Mouse (Mus musculus) kidney, postnatal 14 days (tissue): Measurements from ENCODE around the gene Dpf1.

Source experiments
- DNase-seq: peaks from one replicate; pipeline ENCODE4 v3.0.0; 2022; ENCODE audit warnings: mixed read lengths

The Dpf1 gene

DNA sequence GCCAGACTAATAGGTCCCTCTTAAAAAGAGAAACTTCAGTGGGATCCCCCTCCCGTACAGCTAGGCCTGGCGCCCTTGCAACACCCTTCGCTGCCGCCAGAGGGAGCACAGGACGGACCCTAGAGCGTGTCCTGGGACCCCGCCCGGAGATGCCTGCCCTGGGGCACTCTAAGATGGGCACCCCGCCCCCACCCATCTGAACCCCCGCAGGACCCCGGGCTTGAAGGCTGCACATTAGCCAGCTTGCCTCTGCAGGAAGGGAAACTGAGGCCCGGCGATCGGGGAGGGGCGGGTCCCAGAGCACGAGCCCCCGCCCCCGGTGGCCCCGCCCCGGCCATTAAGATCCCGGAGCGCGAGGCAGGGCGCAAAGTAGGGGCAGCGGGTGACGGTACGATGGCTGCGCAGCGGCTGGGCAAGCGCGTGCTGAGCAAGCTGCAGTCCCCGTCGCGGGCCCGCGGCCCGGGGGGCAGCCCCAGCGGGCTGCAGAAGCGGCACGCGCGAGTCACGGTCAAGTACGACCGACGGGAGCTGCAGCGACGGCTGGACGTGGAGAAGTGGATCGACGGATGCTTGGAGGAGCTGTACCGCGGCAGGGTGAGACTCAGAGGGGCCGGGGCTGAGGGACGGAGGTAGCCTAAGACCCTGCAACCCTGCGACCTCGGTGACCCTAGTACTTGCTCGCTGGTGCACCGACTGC lies 14.7 kb upstream of the Dpf1 start, which contains the start of gene Ppp1r14a:
TSS of gene Ppp1r14a (plus strand) at position 367 of the 697 bp plus-strand sequence.
- peak; percentile 82 for DNase-seq

DNA sequence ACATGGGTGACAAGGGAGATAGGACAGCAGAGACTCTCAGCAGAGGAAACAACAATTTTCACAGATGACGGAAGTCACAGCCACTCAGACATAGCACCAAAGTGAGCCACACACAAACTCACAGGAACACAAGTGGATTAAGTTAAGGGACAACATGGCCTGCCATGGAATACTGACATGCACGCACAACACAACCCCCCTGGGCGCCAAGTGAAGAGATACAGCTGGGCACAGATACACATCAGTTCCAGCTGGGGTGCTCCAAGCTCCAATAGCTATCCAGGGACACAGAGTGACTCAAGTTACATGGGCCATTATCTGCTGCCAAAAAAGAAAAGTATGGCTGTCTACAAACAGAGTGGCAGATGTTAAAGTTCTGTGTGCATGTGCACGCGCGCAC lies 13.9 kb upstream of the Dpf1 start:
- peak; percentile 48 for DNase-seq

- no peak for DNase-seq
Measured at GRCm38 (mm10) chr7:29290691-29291485, 12.9 kb upstream of the Dpf1 start.

DNA sequence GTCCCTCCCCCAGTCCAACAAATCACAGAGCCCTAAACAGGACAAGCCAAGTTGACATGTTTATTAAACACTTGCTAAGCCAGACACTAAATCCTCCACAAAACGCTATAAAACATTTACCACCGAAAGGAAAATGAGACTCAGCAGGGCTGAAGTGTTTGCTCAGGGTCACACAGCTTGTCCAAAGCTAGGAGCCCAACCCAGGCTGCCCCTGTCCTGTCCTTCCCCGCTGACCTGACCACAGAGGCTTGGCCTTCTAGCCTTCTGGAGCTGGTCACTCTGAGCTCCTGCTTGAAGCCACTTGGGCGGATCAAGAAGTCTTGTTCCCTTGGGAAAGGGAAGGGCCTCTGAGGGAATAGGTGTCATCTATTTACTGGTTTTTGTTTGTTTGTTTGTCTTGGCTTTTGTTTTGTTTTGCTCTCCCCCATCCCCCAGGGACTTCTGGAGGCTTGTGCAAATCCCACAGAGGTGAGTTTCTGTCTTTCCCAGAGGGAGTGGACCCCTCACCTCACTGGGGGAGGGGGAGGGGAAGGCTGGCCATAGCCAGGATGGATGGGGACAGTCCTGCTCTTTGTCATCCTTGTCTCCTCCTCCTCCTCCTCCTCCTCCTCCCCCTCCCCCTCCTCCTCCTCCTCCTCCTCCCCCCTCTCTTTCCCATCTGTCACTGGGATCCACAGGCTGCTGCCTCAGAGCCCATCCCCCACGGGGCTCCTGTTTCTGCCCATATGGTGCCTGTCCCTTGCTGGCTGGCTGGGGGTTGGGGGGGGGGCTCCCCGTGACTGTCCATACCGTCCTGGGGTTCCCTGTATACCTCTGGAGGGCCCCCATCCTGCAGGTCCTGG lies 11.9 kb upstream of the Dpf1 start:
- peak; percentile 56 for DNase-seq

DNA sequence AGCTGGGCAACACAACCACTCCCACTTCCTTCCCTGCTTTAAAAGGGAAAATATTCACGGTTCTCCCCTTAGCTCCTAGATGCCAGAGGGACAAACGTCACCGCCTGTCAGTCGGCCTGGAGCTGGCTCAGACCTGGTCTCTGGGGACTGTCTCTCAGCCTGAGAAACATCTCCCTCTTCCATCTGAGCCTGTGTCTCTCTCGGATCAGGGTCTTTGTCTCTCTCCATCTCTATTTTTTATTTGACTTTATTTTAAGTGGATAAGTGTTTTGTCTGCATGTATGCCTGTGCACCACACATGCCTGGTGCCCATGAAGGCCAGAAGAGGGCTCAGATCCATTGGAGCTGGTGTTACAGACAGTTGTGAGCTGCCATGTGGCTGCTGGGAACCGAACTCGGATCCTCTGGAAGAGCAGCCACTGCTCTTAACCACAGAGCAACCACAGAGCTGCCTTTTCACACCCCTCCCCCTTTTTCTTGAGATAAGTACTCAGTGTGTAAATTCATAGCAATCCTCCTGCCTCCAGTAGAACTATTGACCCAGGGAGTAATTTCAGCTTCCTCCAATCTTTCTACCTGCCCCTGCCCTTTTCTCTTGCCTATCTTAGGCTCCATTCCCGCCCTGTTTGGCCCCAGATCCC lies 11.2 kb upstream of the Dpf1 start:
- peak; percentile 45 for DNase-seq

- DNase-seq = peak; percentile 75
Measured at GRCm38 (mm10) chr7:29293131-29294065, 10.4 kb upstream of the Dpf1 start.

DNA sequence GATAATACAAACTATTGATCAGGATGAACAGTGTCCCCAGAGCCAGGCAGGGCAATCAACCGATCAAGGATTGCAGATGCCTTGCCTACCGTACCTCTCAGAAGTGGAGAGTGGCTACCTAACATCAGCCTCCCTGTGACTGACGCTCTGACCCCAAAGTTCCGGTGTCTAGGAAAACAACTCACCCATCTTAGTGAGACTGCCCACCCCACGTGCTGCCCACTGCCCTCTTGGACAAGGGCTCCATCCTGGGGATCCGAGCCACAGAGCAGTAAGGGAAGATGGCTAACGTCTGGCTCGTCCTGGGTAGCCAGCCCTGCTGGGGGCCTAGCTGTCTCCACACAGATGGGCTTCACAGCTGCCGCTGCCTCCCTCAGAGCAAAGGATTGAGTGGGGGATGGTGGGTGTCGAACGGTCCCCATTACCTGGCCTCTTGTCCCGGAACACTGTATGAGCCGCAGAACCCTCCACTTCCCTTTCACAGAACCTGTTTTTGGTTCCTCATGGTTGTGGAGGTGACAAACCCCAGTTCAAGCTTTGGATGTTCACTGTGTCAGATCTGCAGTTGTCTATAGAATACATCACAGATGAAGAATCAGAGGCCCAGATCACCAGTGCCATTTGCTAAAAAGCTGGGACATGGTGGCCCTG lies 9.5 kb upstream of the Dpf1 start:
- no peak for DNase-seq

- no peak for DNase-seq
Measured at GRCm38 (mm10) chr7:29295861-29296647, 7.7 kb upstream of the Dpf1 start.

- DNase-seq = peak; percentile 81
Measured at GRCm38 (mm10) chr7:29296998-29297397, 6.8 kb upstream of the Dpf1 start.

GRCm38 (mm10) chr7:29301127-29301566 lies 2.6 kb upstream of the Dpf1 start:
- peak; percentile 78 for DNase-seq

DNA sequence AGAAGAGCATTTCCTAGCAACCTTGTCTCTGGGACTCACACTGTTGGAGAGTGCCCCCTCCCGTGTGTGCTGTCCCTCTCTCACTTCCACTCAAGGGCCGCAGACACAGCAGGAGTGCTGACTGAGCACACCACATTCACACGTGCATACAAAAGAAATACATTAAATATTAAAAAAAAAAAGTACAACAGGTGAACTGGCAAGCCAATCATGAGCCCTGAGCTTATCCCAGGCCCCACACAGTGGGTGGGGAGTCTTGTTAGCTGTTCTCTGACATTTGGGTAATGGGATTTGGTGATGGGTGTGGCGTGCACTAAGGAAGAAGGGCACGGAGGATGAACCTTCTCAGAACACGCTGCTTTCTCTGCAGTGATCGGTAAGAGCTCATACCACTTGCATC lies 1.1 kb upstream of the Dpf1 start:
- DNase-seq = no peak

GRCm38 (mm10) chr7:29304463-29305262 lies 912 bp downstream of the Dpf1 start:
- no peak for DNase-seq

DNA sequence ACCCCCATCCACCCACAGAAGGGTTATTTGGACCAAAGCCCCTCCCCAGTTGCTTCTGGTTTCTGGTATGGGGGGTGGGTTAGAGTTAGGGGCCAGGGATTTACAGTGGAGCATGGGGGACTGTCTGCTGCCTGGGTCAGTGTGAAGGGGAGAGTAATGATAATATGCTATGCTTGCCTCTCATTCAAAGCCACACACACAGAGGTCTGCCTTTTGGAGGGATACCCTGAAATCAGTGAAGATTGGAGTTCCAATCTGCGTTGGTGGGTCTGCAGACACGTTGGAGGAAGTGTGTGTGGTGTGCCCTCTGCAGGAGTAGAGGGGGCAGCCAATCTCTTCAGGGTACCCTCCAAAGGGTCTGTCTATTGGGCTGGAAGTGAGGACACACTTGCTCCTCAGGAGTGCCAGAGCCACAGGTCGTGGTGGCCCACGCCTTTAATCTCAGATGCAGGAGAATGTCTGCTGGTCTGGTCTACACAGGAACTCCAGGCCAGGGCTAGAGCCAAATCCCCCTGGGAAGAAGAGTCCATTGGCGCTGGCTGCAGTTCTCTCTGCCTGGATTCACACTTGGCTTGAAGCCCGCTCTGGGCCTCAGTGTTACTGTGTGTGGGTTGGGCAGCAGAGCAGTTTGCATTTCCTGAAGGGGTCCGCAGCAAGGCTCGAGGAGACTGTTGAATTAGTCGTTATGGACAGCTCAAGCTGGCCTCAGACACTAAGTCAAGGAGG lies 1.7 kb downstream of the Dpf1 start:
- no peak for DNase-seq

- DNase-seq = no peak
Measured at GRCm38 (mm10) chr7:29306108-29306507, 2.4 kb downstream of the Dpf1 start.

GRCm38 (mm10) chr7:29306619-29307018 lies 2.9 kb downstream of the Dpf1 start:
- peak; percentile 37 for DNase-seq

GRCm38 (mm10) chr7:29307350-29308104 lies 3.8 kb downstream of the Dpf1 start:
- peak; percentile 93 for DNase-seq

DNA sequence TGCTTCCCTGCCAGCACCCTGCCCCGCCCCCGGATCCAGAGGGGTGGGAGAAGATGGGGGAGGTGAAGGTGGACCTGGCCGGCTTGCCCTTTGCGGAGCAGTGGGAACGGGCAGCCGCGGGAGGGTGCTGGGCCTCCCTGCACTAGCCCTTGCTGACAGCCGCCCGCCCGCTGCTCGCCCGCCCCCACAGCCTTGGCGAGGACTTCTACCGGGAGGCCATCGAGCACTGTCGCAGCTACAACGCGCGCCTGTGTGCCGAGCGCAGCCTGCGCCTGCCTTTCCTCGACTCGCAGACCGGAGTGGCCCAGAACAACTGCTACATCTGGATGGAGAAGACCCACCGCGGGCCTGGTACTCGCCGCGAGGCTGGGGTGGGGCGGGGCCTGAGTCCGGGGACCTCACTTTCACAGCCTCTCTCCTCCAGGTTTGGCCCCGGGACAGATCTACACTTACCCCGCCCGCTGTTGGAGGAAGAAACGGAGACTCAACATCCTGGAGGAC lies 5.5 kb downstream of the Dpf1 start:
- DNase-seq = peak; percentile 41

- DNase-seq = no peak
Measured at GRCm38 (mm10) chr7:29309749-29310148, 6.0 kb downstream of the Dpf1 start.
